Mouse (Mus musculus) MEL (cell line): ENCODE data around the gene Arap1. TPM values are rescaled to one million over a fixed set of nuclear protein-coding genes. Genes with fewer than 3 reads are reported as not detected.

Experiments used
- DNase-seq: peaks from one replicate; pipeline ENCODE4 v3.0.0; 2011; ENCODE audit warnings: low read depth, low spot score
- H3K27ac ChIP-seq: 2 replicates; pipeline ENCODE4 v1.5.1; 2012; ENCODE audit warnings: low read depth, mild to moderate bottlenecking, control low read depth, low read length, moderate library complexity; ENCODE audit not compliant: control insufficient read depth
- H3K27me3 ChIP-seq, 2 experiments: fragments of 150-350 bp in 1 of 2; sonication (generic) in 1 of 2; 2 replicates each; pipeline ENCODE4 v1.6.1; 2012; ENCODE audit warnings: low read length in 2 of 2, mild to moderate bottlenecking in 2 of 2, improper control_type of control experiment in 1 of 2, moderate library complexity in 1 of 2; ENCODE audit not compliant: insufficient read depth in 2 of 2, control insufficient read depth in 1 of 2
- H3K36me3 ChIP-seq, 2 experiments: 2 replicates each; pipeline ENCODE4 v1.6.1; 2012 to 2014; ENCODE audit warnings: low read length in 2 of 2, improper control_type of control experiment in 1 of 2, inconsistent platforms in 1 of 2, mild to moderate bottlenecking in 1 of 2; ENCODE audit not compliant: insufficient read depth in 2 of 2, control insufficient read depth in 1 of 2
- H3K4me1 ChIP-seq, 2 experiments: fragments of 150-350 bp in 1 of 2; sonication (generic) in 1 of 2; 2 replicates each; pipeline ENCODE4 v1.6.1; 2012; ENCODE audit warnings: low read length in 2 of 2, improper control_type of control experiment in 1 of 2, mild to moderate bottlenecking in 1 of 2; ENCODE audit not compliant: insufficient read depth in 2 of 2, control insufficient read depth in 1 of 2
- H3K4me3 ChIP-seq, 2 experiments: fragments of 150-350 bp in 1 of 2; sonication (generic) in 1 of 2; 2 replicates each; pipeline ENCODE4 v1.5.1; 2012; ENCODE audit warnings: low read depth in 2 of 2, low read length in 2 of 2, mild to moderate bottlenecking in 2 of 2, moderate library complexity in 2 of 2, control low read depth in 1 of 2, improper control_type of control experiment in 1 of 2; ENCODE audit not compliant: control insufficient read depth in 1 of 2, insufficient read depth in 1 of 2
- H3K79me2 ChIP-seq: 2 replicates; pipeline ENCODE4 v1.6.1; 2012; ENCODE audit warnings: mild to moderate bottlenecking, low read length, moderate library complexity; ENCODE audit not compliant: control insufficient read depth, poor library complexity, insufficient read depth
- H3K9ac ChIP-seq: 2 replicates; pipeline ENCODE4 v1.6.1; 2012; ENCODE audit warnings: low read depth, mild to moderate bottlenecking, control low read depth, low read length, moderate library complexity; ENCODE audit not compliant: control insufficient read depth, poor library complexity, severe bottlenecking
- H3K9me3 ChIP-seq: fragments of 150-350 bp; sonication (generic); replicated peaks from 2 replicates; pipeline ENCODE4 v1.6.1; 2012; ENCODE audit warnings: mild to moderate bottlenecking, low read length, improper control_type of control experiment, moderate library complexity; ENCODE audit not compliant: insufficient read depth
- E2F4 ChIP-seq: IDR thresholded peaks from 2 replicates; pipeline ENCODE4 v1.6.1; 2011; ENCODE audit warnings: low read depth, low read length, improper control_type of control experiment, borderline replicate concordance
- ELF1 ChIP-seq: IDR thresholded peaks from 2 replicates; pipeline ENCODE4 v1.6.1; 2014; ENCODE audit warnings: low read depth, mild to moderate bottlenecking, inconsistent platforms, low read length, improper control_type of control experiment, moderate library complexity
- ETS1 ChIP-seq: IDR thresholded peaks from 2 replicates; pipeline ENCODE4 v1.6.1; 2012; ENCODE audit warnings: low read depth, mild to moderate bottlenecking, inconsistent platforms, low read length, improper control_type of control experiment, moderate library complexity
- GATA1 ChIP-seq: IDR thresholded peaks from 2 replicates; pipeline ENCODE4 v1.6.1; 2011; ENCODE audit warnings: low read depth, low read length, improper control_type of control experiment
- MAX ChIP-seq: IDR thresholded peaks from 2 replicates; pipeline ENCODE4 v1.6.1; 2011; ENCODE audit warnings: low read length, improper control_type of control experiment
- RAD21 ChIP-seq: IDR thresholded peaks from 2 replicates; pipeline ENCODE4 v1.6.1; 2011; ENCODE audit warnings: mild to moderate bottlenecking, low read depth, low read length, improper control_type of control experiment
- SIN3A ChIP-seq: IDR thresholded peaks from 2 replicates; pipeline ENCODE4 v1.6.1; 2012; ENCODE audit warnings: low read length, improper control_type of control experiment, inconsistent platforms
- TAL1 ChIP-seq: IDR thresholded peaks from 2 replicates; pipeline ENCODE4 v1.6.1; 2012; ENCODE audit warnings: mild to moderate bottlenecking, inconsistent platforms, low read length, moderate library complexity, mixed read lengths
- TBP ChIP-seq: IDR thresholded peaks from 2 replicates; pipeline ENCODE4 v1.8.0; 2011; ENCODE audit warnings: low read depth, low read length, improper control_type of control experiment
- TCF12 ChIP-seq: IDR thresholded peaks from 2 replicates; pipeline ENCODE4 v1.6.1; 2014; ENCODE audit warnings: low read depth, mild to moderate bottlenecking, inconsistent platforms, low read length, improper control_type of control experiment, moderate library complexity
- ZNF384 ChIP-seq: IDR thresholded peaks from 2 replicates; pipeline ENCODE4 v1.6.1; 2012; ENCODE audit warnings: low read depth, mild to moderate bottlenecking, inconsistent platforms, low read length, improper control_type of control experiment
- polyA plus RNA-seq, 2 experiments: library from polyadenylated mRNA; stranded (reverse) in 1 of 2; unstranded in 1 of 2; fragments of >175 nt in 1 of 2; fragments of >200 nt in 1 of 2; gene quantifications; 2 replicates each; pipeline versions ENCODE4 v1.2.1 to v1.2.4; 2012; ENCODE audit warnings: low replicate concordance in 2 of 2, low read depth in 1 of 2; ENCODE audit not compliant: insufficient read length in 2 of 2, insufficient read depth in 1 of 2, missing spikeins in 1 of 2
- total RNA-seq: library from RNA; depleted of rRNA; stranded (reverse); fragments of 300-350 nt; gene quantifications from 2 replicates; pipeline ENCODE4 v1.2.3, GENCODE M21; 2012

The Arap1 gene
- total and polyA plus RNA-seq, 3 experiments = 13.6 to 27.1 TPM; not detected in 1

DNA sequence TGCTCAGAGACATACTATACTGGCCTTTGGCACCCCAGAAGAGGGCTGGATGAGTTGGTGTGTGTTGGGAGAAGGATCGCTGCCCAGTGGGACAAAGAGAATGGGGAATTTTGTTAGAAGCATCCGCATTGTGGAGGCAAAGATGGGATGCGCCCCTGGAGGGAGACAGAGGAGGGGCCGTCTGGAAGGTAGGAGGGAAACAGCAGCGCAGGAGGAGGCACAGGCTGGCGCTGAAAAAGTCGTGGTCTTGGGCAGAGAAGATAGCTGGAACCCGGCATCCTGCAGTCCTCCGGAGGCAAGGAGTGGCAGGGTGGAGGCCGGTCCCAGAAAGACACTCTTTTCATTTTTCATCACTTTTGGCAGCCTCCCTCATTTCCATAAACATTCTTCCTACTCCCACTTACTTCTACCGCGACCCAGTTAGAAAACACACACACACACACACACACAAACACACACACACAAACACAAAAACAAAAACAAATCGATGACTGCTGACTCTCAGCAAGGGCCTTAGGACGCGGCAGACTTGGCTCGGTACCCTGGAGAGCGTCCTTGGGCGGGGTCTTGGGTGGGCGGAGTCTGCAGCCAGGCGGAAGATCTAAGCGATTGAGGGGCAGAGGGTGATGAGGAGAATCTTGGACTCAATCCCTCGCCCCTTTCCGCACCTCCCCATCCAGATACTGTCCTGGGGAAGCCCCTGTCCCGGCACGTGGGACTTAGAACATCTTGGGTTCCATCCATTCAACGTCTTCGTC lies 71.3 kb downstream of the Arap1 start:
- H3K79me2 ChIP-seq = no peaks in the 10 kb centered on the region
- no peak overlapping the region for H3K9ac ChIP-seq
- H3K9me3 ChIP-seq = no peaks in the 10 kb centered on the region
- H3K27ac ChIP-seq = no peak overlapping the region
- peaks cover 3 to 10% of the 10 kb centered on the region in 2 experiments; a peak in 3 of 4 replicates for H3K4me1 ChIP-seq
- no peaks in the 10 kb centered on the region for H3K27me3 ChIP-seq
- peaks cover 0 to 3% of the 10 kb centered on the region in 2 experiments; a peak in 2 of 4 replicates for H3K36me3 ChIP-seq
- no peak overlapping the region for H3K4me3 ChIP-seq
- no peak for TF ChIP-seq ETS1
- no peak for TF ChIP-seq ZNF384
- TF ChIP-seq RAD21 = no peak
- TF ChIP-seq TCF12 = no peak
- TF ChIP-seq TBP = no peak
- peak; percentile 60 for DNase-seq

- TF ChIP-seq TCF12 (no peak), GATA1 (0 out of 2 replicates have a peak, but pooled peaks have one; percentile 30), ELF1 (no peak), E2F4 (no peak)
- DNase-seq = peak; percentile 40
These were observed 73.7 kb downstream of the Arap1 start, which contains the start of gene Pde2a for GRCm38 (mm10) chr7:101421529-101421928. TSS of gene Pde2a (plus strand) at chr7:101421691.

DNA sequence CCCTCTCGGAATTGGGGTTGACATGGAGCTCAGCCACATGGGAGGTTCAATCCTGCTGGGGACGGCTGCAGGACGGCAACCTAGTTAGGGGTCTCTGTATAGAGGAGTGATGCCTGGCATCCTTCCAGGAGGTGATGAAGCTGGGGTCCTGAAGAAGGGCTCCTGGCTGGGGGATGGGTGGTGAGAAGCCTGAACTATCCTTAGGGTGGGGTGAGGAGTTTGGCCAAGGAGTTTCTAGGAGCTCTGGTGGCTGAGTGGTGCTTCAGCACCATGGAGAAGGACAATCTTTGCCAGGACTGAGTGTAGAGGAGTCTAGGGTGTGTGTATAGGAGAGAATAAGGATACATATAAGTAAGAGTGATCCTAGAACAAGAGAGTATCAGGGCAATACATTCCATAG lies 74.2 kb downstream of the Arap1 start:
- no peak overlapping the region for H3K4me3 ChIP-seq
- H3K9me3 ChIP-seq = no peaks in the 10 kb centered on the region
- H3K36me3 ChIP-seq = no peaks in the 10 kb centered on the region
- H3K9ac ChIP-seq = no peak overlapping the region
- peak; percentile 55 for DNase-seq
- TF ChIP-seq E2F4 (no peak), MAX (0 out of 2 replicates have a peak, but pooled peaks have one; percentile 20), SIN3A (peak; percentile 43; the same call in 1 of the 2 replicates), TAL1 (no peak)
- H3K79me2 ChIP-seq = no peaks in the 10 kb centered on the region
- no peaks in the 10 kb centered on the region for H3K4me1 ChIP-seq
- no peaks in the 10 kb centered on the region; a peak in 1 of 4 replicates for H3K27me3 ChIP-seq
- no peak overlapping the region for H3K27ac ChIP-seq

More at GRCm38 (mm10) chr7:101421529-101421928, 73.7 kb downstream of the Arap1 start, which contains the start of gene Pde2a:
- H3K9me3 ChIP-seq = no peaks in the 10 kb centered on the region
- no peak within 1 kb of the TSS for H3K9ac ChIP-seq
- H3K36me3 ChIP-seq = no peaks in the 10 kb centered on the region
- H3K27ac ChIP-seq = no peak within 1 kb of the TSS
- H3K4me1 ChIP-seq = no peaks in the 10 kb centered on the region
- no peaks in the 10 kb centered on the region for H3K79me2 ChIP-seq
- H3K27me3 ChIP-seq = no peaks in the 10 kb centered on the region; a peak in 1 of 4 replicates
- no peak within 1 kb of the TSS for H3K4me3 ChIP-seq
